Mouse (Mus musculus) myocyte (in vitro differentiated cells): ENCODE results near the gene Myrf. TPM values are rescaled to one million over a fixed set of nuclear protein-coding genes. Genes with fewer than 3 reads are reported as not detected.

Experiments
- H3K27me3 ChIP-seq: one replicate; pipeline ENCODE4 v1.6.1; 2011; ENCODE audit not compliant: control insufficient read depth, insufficient read depth, insufficient read length
- H3K36me3 ChIP-seq: one replicate; pipeline ENCODE4 v1.6.1; 2011; ENCODE audit not compliant: control insufficient read depth, insufficient read depth
- H3K4me2 ChIP-seq: one replicate; pipeline ENCODE4 v1.6.1; 2011; ENCODE audit warnings: low read depth, control low read depth
- H3K4me3 ChIP-seq: one replicate; pipeline ENCODE4 v1.5.1; 2011; ENCODE audit warnings: mild to moderate bottlenecking, control low read depth, moderate library complexity
- H3K79me2 ChIP-seq: one replicate; pipeline ENCODE4 v1.6.1; 2011; ENCODE audit not compliant: control insufficient read depth, insufficient read depth
- H3ac ChIP-seq: one replicate; pipeline ENCODE4 v1.6.1; 2011; ENCODE audit not compliant: control insufficient read depth, insufficient read length
- CEBPB ChIP-seq: IDR thresholded peaks from 2 replicates; pipeline ENCODE4 v1.6.1; 2011; ENCODE audit warnings: mild to moderate bottlenecking, moderate library complexity; ENCODE audit not compliant: poor library complexity, insufficient read depth, severe bottlenecking
- E2F4 ChIP-seq: IDR thresholded peaks from one replicate; pipeline ENCODE4 v1.6.1; 2011; ENCODE audit warnings: mild to moderate bottlenecking, control low read depth, moderate library complexity; ENCODE audit not compliant: insufficient read depth
- MAX ChIP-seq: IDR thresholded peaks from one replicate; pipeline ENCODE4 v1.6.1; 2011; ENCODE audit warnings: low read depth, mild to moderate bottlenecking, control low read depth
- MYOD1 ChIP-seq, 3 experiments: IDR thresholded peaks; one replicate each; pipeline ENCODE4 v1.6.1; 2011; ENCODE audit warnings: control low read depth in 2 of 3, low read depth in 2 of 3, mild to moderate bottlenecking in 2 of 3, moderate library complexity in 1 of 3; ENCODE audit not compliant: insufficient read length in 2 of 3, control insufficient read depth in 1 of 3
- MYOG ChIP-seq, 3 experiments: IDR thresholded peaks; one replicate each; pipeline ENCODE4 v1.6.1; 2011; ENCODE audit warnings: control low read depth in 2 of 3, low read depth in 2 of 3, mild to moderate bottlenecking in 2 of 3; ENCODE audit not compliant: insufficient read length in 2 of 3, control insufficient read depth in 1 of 3, insufficient read depth in 1 of 3
- POLR2A ChIP-seq: IDR thresholded peaks from one replicate; pipeline ENCODE4 v1.6.1; 2011; ENCODE audit warnings: low read depth, mild to moderate bottlenecking, control low read depth, moderate library complexity; ENCODE audit not compliant: insufficient read length
- POLR2AphosphoS2 ChIP-seq: IDR thresholded peaks from one replicate; pipeline ENCODE4 v1.6.1; 2011; ENCODE audit warnings: low read depth, control low read depth; ENCODE audit not compliant: insufficient read length
- REST ChIP-seq: IDR thresholded peaks from one replicate; pipeline ENCODE4 v1.6.1; 2011; ENCODE audit warnings: mild to moderate bottlenecking, control low read depth, moderate library complexity; ENCODE audit not compliant: insufficient read depth, insufficient read length
- SRF ChIP-seq: IDR thresholded peaks from one replicate; pipeline ENCODE4 v1.6.1; 2011; ENCODE audit warnings: low read depth; ENCODE audit not compliant: control insufficient read depth, insufficient read length
- TCF12 ChIP-seq: IDR thresholded peaks from one replicate; pipeline ENCODE4 v1.6.1; 2011; ENCODE audit warnings: mild to moderate bottlenecking, control low read depth; ENCODE audit not compliant: poor library complexity, insufficient read depth, severe bottlenecking
- TCF3 ChIP-seq: IDR thresholded peaks from one replicate; pipeline ENCODE4 v1.6.1; 2011; ENCODE audit warnings: low read depth, control low read depth; ENCODE audit not compliant: insufficient read length
- USF1 ChIP-seq: IDR thresholded peaks from one replicate; pipeline ENCODE4 v1.6.1; 2011; ENCODE audit warnings: low read depth, mild to moderate bottlenecking, control low read depth, moderate library complexity
- polyA plus RNA-seq: library from polyadenylated mRNA; unstranded; fragments of >200 nt; fragmentation: generic; extraction: Trizol; gene quantifications from one replicate; pipeline ENCODE4 v1.2.1, GENCODE M21; 2012; ENCODE audit warnings: missing spikeins

The Myrf gene
- polyA plus RNA-seq, 1 experiment: 1.5 TPM

GRCm38 (mm10) chr19:10198723-10199122, 41.8 kb downstream of the Myrf start:
- no peak overlapping the region for H3K4me2 ChIP-seq
- TF ChIP-seq SRF: no peak
- TF ChIP-seq POLR2AphosphoS2: peak; percentile 71
- TF ChIP-seq TCF3: no peak
- no peak for TF ChIP-seq REST
- peak in 2 of 3 experiments; percentile 50 to 69 for TF ChIP-seq MYOD1 (IDR thresholded peaks at IDR 0.05; ENCODE audit: control insufficient read depth in 1 of 3, insufficient read length in 2 of 3, low read depth in 2 of 3)
- no peak for TF ChIP-seq TCF12
- no peak for TF ChIP-seq CEBPB
- peak in 2 of 3 experiments; percentile 29 to 51 for TF ChIP-seq MYOG (IDR thresholded peaks at IDR 0.05; ENCODE audit: control insufficient read depth in 1 of 3, insufficient read depth in 1 of 3, insufficient read length in 2 of 3, low read depth in 2 of 3)
- TF ChIP-seq MAX: no peak
- no peak for TF ChIP-seq E2F4
- no peak for TF ChIP-seq USF1
- no peak overlapping the region for H3K4me3 ChIP-seq
- H3K79me2 ChIP-seq: peaks cover 24% of the 10 kb centered on the region
- H3K36me3 ChIP-seq: peaks cover 14% of the 10 kb centered on the region
- H3K27me3 ChIP-seq: no peaks in the 10 kb centered on the region
- no peak overlapping the region for H3ac ChIP-seq

GRCm38 (mm10) chr19:10198286-10198685, 42.3 kb downstream of the Myrf start:
- Histone ChIP-seq H3K79me2 (peaks cover 19% of the 10 kb centered on the region), H3K4me3 (no peak overlapping the region), H3K36me3 (peaks cover 18% of the 10 kb centered on the region), H3ac (no peak overlapping the region), H3K27me3 (no peaks in the 10 kb centered on the region), H3K4me2 (no peak overlapping the region)
- TF ChIP-seq MYOG (IDR thresholded peaks at IDR 0.05; ENCODE audit: control insufficient read depth in 1 of 3, insufficient read depth in 1 of 3, insufficient read length in 2 of 3, low read depth in 2 of 3): no peak
- no peak for TF ChIP-seq CEBPB
- no peak for TF ChIP-seq USF1
- TF ChIP-seq POLR2AphosphoS2: no peak
- TF ChIP-seq MAX: no peak
- no peak for TF ChIP-seq POLR2A
- TF ChIP-seq MYOD1 (IDR thresholded peaks at IDR 0.05; ENCODE audit: control insufficient read depth in 1 of 3, insufficient read length in 2 of 3, low read depth in 2 of 3): no peak
- TF ChIP-seq E2F4: no peak
- TF ChIP-seq REST: no peak
- TF ChIP-seq TCF3: no peak
- TF ChIP-seq TCF12: no peak
- TF ChIP-seq SRF: no peak

- Histone ChIP-seq H3K27me3 (no peaks in the 10 kb centered on the region), H3K4me2 (no peak overlapping the region), H3K36me3 (peaks cover 24% of the 10 kb centered on the region), H3K79me2 (peaks cover 8% of the 10 kb centered on the region), H3ac (no peak overlapping the region), H3K4me3 (no peak overlapping the region)
- TF ChIP-seq POLR2A (no peak), MYOD1 (IDR thresholded peaks at IDR 0.05; ENCODE audit: control insufficient read depth in 1 of 3, insufficient read length in 2 of 3, low read depth in 2 of 3) (no peak), E2F4 (no peak), TCF12 (no peak), MAX (no peak), TCF3 (no peak), MYOG (IDR thresholded peaks at IDR 0.05; ENCODE audit: control insufficient read depth in 1 of 3, insufficient read depth in 1 of 3, insufficient read length in 2 of 3, low read depth in 2 of 3) (no peak), REST (no peak), SRF (no peak), USF1 (no peak), POLR2AphosphoS2 (no peak), CEBPB (no peak)
These were observed 43.4 kb downstream of the Myrf start for GRCm38 (mm10) chr19:10197130-10197529.

- Histone ChIP-seq H3ac (no peak overlapping the region), H3K36me3 (peaks cover 32% of the 10 kb centered on the region), H3K27me3 (no peaks in the 10 kb centered on the region), H3K4me3 (no peak overlapping the region), H3K79me2 (no peaks in the 10 kb centered on the region), H3K4me2 (no peak overlapping the region)
- TF ChIP-seq MYOD1 (IDR thresholded peaks at IDR 0.05; ENCODE audit: control insufficient read depth in 1 of 3, insufficient read length in 2 of 3, low read depth in 2 of 3): no peak
- TF ChIP-seq MAX: no peak
- TF ChIP-seq CEBPB: no peak
- no peak for TF ChIP-seq USF1
- no peak for TF ChIP-seq POLR2A
- TF ChIP-seq SRF: no peak
- no peak for TF ChIP-seq E2F4
- no peak for TF ChIP-seq MYOG (IDR thresholded peaks at IDR 0.05; ENCODE audit: control insufficient read depth in 1 of 3, insufficient read depth in 1 of 3, insufficient read length in 2 of 3, low read depth in 2 of 3)
- TF ChIP-seq TCF12: no peak
- no peak for TF ChIP-seq TCF3
- no peak for TF ChIP-seq POLR2AphosphoS2
- no peak for TF ChIP-seq REST
These were observed 45.3 kb downstream of the Myrf start for GRCm38 (mm10) chr19:10195252-10195651.

- no peak overlapping the region for H3K4me3 ChIP-seq
- peaks cover 38% of the 10 kb centered on the region for H3K36me3 ChIP-seq
- H3K79me2 ChIP-seq: no peaks in the 10 kb centered on the region
- H3ac ChIP-seq: no peak overlapping the region
- no peak overlapping the region for H3K4me2 ChIP-seq
- H3K27me3 ChIP-seq: no peaks in the 10 kb centered on the region
- TF ChIP-seq MAX: no peak
- TF ChIP-seq REST: no peak
- no peak for TF ChIP-seq MYOG (IDR thresholded peaks at IDR 0.05; ENCODE audit: control insufficient read depth in 1 of 3, insufficient read depth in 1 of 3, insufficient read length in 2 of 3, low read depth in 2 of 3)
- TF ChIP-seq SRF: no peak
- TF ChIP-seq USF1: no peak
- TF ChIP-seq TCF3: no peak
- no peak for TF ChIP-seq POLR2A
These were observed 46.2 kb downstream of the Myrf start for GRCm38 (mm10) chr19:10194337-10194736.
